Mouse (Mus musculus) telencephalon, adult 2 months (tissue): Measurements from ENCODE around the gene Sorl1.

ENCODE experiments used
- DNase-seq: peaks from one replicate; pipeline ENCODE4 v3.0.0-alpha.2; 2011; ENCODE audit warnings: low read depth, low spot score

Sorl1 gene

DNA sequence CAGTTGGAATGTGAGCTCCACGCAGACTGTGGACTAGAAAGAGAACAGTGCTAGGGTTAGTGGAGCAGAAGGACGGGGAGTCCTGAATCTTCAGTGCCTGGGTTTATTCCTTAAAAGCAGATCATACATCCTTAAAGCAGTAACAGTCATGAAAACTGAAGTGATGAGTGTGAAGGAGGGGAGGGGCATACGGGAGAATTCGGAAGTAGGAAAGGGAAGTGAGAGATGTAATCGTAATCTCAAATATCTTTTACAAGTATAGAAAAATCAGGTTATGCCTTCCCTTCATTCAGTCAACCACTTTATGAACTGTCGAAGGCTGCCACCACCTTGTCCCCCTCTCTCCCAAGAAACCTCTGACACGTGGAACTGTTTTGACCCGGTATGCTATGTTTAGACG lies 165.8 kb downstream of the Sorl1 start:
- no peak for DNase-seq

DNA sequence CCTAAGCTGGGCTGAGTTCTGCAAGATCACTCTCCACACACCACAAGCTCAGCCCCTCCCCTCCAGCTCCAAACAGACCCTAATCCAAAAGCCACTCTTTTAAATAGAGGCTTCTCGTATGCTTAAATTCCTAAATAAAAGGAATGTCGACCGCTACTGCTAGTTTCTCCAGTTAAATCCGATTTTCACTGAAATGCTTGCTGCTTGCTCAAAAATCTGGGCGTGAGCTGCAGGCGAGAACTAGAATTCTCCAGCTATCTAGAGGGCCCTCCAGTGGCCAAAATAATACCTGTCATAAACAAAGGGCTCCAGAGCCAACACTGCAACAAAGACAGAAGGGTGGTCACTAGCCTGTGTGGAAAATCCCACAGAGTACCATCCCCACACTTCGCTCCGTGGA lies 170.6 kb downstream of the Sorl1 start:
- peak; percentile 66 for DNase-seq

DNA sequence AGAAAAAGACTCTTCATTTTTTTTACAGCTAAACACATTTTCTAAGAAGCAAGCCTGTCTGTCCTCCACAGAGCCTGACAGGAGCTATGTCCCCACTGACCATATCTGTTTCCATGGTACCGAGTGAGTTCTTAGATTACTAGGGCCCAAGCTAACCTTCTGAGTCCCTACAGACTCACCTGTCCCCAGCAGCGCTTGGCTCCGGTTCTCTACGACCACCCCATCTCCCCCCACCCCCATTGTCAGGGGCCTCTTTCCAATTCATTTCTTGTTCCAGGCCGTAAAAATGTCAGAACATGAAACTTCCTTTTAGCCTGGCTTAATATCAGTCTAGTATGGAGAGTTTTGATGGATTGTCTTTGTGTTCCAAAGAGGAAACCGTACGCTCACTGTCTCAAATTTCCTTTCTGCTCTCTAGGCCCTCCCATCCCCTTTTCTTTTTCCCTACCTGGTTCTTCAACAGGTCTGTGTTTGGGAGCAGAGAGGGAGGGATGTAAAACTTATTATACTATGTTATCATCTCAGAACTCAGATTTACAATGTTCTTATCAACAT lies 171.4 kb downstream of the Sorl1 start:
- no peak for DNase-seq

DNA sequence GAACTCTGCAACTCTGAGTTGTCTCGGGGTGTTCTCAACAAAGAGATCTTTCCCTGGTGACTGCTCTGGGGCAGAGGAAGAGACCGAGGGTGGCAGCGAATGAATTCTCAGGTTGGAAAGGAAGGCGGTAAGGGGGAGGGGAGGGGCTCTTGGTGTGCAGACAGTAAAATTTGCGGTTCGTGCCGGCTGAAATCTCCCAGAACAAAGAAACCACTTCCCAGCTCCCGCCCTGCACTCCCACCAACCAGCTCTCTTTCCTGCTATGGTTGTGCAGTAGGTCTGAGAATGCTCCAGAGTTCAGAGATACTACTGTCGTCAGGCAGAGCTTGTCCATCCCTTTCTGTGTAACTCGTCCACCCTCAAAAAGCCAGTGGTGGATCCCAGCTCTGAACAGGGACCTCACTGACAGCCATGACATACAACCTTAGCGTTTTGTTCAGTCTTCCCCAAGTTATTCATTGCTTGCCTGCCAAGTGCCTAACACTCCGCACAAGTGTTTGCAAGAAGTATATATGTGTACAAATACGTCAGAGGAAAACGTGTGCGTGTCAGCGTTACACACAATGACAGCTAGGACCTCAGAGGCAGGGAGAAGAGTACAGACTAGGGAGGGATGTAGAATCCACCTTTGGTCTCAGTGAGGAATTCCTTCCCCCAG lies 172.5 kb downstream of the Sorl1 start:
- no peak for DNase-seq

DNA sequence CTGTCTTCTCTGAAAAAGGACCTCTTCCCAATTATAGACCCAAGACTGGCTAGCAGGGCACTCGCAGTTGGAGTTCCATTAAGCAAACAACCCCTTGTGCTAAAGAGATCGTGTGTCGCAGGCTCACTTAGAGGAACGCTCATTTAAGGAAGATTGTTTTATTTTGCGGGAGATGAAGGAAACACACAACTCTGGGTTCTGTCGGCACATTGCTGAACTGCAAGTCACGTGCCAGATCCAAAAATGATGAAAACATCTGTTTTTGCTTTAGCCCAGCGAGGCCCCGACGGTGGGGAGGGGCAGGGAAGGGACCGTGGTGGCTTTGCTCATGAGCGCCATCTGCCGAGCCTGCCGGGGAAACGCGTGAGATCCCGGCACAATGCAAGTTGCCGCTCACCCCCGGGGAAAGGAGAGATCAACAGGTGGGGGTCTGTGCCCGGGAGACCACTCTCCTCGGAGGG lies 173.1 kb downstream of the Sorl1 start:
- DNase-seq: peak; percentile 77

DNA sequence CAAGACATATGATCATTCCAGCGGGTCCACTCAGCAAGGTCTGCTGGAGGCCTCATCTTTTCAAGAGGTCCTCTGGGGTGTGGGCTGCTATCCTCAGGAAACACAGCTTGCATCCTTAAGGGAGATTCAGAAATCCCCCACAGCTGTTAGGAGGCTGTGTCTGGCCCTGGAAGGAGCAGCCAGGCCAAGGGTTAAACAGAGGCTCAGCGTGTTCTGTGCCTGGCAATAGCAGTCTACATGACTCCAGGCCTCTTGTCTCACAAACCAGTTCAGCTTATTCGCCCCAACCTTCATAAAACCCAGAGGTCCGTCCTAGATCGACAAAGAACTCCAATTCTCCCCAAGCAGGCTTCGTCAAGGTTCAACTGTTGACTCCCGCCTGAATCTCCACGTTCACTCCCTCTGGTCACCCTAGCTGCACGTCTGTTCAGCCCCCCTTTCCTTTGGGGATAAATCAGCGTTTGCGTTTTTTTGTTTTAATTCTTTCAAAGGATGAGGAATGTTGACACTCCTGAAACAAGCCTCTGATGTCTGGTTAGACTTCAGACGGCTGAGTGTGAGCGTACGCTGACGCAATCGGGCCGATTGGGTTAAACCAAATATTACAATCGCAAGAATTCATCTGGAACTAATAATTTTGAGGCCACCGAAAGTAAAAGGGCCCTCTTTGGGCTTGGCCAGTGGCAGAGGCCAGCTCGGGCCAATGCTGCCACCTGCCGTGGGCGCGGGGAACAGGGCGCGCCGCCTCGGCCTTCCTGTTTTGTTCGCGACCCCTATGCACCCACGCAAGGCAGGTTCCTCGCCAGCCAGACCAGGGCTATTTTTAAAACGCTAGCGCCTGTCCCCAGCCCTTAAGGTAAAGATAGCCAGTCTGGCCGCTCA lies 173.7 kb downstream of the Sorl1 start:
- DNase-seq: peak; percentile 64

DNA sequence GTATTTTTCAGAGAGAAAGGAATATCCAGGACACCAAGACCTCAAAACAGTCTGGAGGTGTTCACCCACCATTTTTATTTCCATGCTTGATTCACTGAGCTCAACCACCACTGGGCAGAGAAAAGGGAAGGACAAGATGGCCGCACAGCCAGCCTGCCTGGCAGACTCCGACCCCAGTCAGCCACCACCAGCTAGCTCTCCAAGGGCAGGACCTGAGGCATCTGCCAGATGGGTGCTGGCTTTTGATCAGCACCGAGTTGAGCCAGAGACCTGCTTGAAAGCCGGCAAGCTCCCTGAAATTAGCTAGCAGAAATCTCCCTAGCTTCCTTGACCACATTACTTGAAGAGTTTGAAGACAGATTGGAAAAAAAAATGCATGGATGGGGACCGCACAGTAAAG lies 174.6 kb downstream of the Sorl1 start:
- no peak for DNase-seq

DNA sequence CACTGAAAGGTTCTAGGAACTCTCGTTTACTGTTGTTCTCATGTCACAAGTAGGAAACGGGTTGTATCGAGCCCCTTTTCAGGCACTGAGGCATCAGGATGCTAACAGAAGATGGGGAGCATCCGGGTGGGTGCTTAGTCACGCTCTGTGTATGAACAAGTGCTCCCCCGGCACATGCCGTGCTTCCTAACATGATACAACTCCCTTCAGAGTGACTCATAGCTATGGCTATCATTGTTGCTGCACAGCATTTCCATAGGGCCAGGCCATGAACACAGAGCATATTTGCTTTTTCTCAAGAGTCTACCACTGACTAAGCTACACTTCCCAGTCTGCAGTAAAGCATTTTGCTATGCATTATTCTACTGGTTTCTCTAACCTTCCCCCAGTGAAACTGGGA lies 179.1 kb downstream of the Sorl1 start:
- no peak for DNase-seq

DNA sequence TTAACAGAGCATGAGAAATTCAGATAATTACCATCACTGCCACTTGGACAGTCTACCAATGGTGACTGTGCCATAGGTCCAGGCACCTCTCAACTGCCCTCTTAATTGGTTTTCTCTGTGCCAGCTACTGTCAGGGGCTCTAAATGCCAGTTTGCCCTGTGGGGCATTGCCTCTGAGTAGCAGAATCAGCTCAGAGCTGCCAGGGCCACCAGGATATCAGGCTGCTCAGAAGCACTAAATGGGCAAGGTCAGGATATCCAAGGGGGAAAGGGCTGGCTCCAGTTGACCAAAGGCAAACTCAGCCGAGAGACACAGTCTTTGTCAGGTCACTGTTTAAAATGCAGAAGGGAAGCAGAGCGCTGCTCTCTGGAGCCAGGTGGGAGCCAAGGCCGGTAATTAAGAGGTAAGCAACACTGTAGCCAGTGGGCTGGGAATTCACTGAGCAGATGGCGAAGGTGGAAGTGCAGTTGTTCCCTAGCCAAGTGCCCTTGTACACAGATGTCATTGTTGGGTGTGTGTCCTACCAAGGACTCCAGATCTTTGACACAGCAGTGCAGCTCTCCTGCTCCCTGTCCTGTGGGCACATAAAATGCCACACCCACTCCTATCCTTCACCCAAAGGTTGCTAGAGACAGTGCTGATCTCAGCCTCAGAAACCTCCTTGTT lies 181.0 kb downstream of the Sorl1 start:
- DNase-seq: no peak

DNA sequence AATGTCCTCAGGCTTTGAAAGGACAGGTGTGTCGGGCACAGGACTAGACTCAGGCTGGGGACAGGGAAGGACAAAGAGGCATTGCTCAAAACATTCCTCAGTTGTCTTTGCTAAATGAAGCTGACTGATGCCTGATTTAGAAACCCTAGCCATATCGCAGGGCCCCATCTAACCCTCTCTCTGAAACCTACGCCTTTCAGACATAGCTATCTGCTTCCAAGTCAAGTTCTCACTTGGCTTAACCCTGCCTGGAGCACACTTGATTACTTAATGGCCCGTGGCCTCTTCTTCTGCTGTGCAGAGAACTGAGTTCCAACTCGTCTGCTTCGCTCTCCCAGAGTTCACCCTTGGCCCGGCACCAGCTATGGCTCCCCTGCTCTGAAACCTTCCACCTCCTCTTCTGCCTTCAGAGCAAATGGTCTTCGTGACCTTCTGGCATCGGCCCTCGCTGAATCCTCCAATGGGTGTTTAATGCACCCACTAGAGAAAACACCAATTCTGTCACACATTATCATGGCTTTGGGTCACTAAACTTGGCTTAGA lies 183.7 kb downstream of the Sorl1 start:
- DNase-seq: no peak

DNA sequence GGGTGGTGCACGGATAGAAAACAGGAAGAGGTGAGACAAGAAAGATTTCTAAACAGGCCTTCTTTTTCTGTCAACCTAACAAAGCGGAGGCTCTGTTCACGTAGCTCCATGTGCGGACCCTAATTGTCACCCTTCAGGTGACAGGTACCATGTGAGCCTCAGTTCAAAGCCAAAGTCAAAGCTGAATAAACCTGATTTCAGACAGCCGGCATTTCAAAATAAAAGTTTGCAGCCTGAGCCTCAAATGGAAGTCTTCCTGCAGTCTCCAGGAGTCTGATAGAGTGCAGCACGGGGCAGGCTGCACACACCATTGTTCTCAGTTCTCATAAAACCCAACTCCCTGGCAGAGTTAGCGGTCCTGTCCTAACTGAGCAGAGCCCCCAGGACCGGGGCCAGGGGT lies 185.6 kb downstream of the Sorl1 start:
- no peak for DNase-seq

DNA sequence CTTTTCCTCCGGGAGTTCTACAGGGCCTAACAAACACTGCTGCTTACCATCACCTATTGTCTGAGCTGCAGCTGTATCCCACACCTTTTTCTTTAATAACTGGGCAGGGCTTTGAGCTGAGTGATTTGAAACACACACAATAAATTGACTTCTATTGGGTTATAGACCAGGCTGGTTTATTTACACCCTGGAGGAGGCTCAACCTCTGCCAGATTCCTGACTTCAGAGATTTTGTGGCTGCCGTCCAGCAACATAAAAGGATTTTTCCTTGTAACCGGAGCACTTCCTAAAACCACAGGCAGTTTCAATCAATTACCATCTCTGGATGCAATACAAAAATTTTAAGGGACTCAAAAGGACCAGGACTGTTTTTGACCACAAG lies 186.1 kb downstream of the Sorl1 start:
- DNase-seq: no peak

DNA sequence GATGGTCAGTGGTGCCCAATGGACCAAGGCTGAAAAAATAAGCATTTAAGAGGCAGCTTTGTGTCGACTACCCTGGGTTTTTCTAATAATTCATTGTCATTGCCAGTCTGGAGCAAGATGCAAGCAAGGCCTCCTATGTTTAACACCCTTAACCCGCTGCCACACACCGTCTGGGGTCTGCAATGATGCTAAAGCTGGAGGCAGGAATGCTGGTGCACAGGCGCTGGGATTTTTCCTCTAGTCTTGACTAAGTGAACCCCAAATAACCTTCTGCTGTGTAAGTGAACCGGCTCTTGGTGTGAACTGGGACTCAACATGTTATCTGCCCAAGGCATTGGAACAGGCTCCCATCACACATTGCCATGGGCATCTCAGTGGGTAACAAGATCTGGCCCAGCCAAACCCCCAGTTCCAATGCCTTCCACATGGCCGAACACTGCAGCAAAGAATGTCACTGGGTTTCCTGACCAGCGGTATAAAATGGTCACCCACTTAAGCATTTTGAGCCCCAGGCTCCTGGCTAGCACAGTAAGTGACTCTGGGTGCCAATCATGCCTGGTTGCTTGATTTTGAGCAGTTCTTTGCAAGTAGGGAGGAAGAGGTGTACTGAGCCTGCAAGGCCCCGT lies 186.6 kb downstream of the Sorl1 start:
- no peak for DNase-seq

DNA sequence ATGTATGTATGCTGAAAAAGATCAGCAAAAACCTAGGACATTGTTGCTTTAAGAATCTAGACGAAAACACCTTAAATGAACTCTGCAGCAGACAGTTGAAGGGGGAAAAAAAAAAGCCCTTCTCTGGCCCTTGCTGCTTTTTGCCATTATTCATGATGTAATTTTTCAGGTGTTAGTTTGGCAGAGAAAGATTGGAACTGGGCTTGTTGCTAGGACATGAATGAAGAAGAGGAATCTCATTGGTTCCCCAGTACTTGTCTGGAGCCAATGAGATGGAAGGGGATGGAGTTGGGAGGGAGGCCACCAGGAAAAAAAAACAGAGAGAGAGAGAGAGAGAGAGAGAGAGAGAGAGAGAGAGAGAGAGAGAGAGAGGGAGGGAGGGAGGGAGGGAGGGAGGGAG lies 187.5 kb downstream of the Sorl1 start:
- DNase-seq: peak; percentile 77

DNA sequence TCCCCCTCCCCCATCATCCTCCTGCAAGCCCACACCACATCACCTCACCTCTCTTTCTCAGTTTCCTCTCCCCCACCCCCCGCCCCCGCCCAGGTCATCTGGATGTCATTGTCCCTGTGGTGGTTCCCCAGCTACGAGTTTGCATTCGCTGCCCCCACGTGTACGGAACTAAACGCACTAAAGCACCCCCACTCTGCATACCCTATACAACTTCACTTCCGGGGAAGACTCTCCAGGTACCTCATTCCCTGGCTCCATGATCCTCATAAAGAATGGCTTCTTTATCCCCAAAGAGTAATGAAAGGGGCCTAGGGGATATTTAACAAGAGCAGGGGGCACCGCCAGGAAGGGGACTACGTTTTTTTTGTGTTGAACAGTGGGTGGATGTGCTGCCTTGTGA lies 188.1 kb downstream of the Sorl1 start:
- no peak for DNase-seq

DNA sequence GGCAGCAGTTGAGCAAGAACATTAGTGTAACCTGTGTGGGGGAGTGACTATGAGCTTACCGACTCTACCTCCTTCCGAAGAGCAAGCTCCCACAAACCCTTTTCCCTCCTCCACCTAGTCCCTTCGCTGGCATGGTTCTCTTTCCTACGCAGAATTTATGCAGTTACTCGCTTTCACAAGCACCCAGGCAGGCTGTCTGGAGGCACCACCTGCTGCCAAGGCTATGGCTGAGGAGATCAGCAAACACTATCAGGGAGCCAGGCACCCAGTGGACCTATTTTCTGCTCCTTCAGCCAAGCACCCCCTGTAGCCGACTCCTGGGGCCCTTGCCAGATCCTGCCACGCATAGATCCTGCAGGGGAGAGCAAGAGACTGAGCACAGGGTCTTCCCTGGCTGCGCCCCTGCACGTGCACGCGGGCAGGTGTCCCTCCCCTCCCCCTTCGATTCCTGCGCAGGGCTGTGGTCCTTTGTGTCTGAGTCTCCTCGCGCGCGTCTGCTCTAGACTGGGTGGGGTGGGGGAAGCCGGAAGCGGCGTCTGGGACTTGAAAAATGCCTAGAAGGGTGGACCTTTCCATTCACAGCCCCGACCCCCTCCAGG lies 188.6 kb downstream of the Sorl1 start:
- peak; percentile 69 for DNase-seq

DNA sequence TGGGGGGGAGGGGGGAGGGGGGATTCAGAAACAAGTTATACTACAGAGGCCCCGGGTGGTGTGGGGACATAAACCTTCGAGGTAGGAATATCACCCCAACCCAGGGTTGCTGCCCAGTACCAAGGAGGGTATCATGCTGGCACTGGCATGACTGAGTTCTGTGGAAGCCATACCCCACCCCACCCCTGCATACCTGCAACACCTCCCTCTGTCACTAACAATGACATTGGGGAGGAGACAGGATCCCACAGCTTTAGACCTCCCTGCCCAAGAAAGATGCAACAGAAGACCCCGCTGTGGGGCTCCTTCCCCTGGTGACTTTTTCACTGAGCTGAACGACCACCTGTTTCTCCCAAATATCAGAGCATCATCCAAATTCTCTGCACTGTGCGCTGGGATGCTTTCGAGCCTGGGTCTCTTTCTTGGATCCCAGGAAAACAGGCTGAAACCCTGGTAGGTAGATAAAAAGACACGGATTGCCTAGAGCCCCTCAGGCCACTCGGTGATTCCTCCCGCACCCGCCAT lies 189.2 kb downstream of the Sorl1 start:
- DNase-seq: no peak

DNA sequence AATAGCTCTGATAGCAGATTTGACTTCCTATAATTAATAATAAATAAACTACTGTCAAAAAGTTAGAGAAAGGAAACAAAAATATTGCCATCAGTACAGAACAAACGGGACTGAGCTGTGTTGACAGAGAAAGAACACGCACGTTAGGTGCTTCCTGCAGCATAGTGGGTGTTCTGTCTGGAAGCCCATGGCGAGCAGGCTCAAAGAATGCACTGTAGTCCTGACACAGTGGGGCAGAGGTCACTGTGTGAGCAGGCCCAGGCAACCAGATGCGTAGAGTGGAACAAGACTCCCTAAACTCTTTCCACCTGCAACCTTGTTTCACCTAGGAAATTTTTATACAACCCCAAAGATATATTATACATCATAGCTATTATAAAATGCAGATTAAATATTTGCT lies 194.1 kb downstream of the Sorl1 start:
- no peak for DNase-seq

DNA sequence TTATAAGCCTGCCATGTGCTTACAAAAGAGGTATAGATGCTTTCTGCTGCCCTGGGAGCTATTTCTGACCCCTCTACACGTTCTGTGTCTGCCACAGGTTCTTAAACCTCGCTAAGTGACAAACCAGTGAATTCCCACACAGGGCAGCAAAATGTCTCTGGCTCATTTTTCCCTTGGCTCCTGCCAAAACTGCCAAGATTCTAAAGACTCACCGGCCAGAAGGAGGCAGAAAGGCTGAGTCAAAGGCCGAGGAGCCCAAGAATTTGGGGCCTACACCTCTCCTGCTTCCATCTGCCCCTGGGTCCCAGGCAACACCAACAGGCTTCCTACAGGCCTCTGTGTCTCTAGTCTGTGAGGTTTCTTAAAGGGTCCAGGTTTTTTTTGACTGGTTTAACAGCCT lies 198.4 kb downstream of the Sorl1 start:
- DNase-seq: no peak

DNA sequence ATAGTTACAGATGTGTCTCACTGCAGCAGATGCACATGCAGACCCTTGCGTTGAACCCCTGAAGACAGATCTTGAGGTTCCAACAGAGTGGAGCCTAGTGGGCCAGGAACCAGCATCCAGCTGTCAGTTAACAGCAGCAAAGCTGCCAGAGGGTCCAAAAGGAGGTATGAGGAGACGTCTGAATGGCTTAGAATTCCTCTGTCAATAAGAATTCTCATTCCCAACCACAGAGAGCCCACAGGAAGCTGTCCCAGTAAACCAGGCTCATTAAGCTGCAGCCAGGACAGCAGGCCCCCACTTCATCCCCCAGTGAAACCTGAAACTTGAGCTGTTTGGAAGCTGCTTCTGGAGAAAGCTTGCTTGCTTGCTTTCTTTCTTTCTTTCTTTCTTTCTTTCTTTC lies 200.0 kb downstream of the Sorl1 start:
- no peak for DNase-seq

DNA sequence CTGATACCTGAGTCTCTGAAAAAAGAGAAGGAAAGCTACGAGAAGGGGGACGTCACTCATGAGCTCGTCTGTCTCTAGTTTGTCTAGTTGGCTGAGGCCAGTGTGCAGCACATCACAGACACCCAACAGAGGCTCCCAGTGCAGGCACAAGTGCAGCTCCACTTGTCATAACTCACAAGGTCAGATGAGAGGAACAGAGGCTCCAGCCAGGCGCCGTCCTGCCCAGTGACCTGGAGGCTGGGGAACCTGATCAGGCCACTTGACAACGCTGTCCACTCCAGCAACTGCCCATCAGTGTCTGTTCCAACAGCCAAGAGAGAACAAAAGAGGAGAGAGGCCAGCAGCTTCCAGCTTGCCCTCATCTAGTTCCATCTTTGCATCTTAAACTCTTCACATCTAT lies 201.7 kb downstream of the Sorl1 start:
- no peak for DNase-seq
